Mouse (Mus musculus) forebrain, embryonic 15.5 days (tissue): ENCODE measurements around the gene Fbxl21. TPM values are rescaled to one million over a fixed set of nuclear protein-coding genes. Genes with fewer than 3 reads are reported as not detected.
A peak's percentile ranks its signal among the peaks of the same experiment; 100 is the strongest.

Experiments used
- ATAC-seq: fragments of 200-750 bp; cut with Nextera tagmentation; replicated peaks from 2 replicates; pipeline ENCODE4 v1.8.0; 2017; ENCODE audit warnings: mild to moderate bottlenecking, moderate TSS enrichment, moderate library complexity
- H3K27ac ChIP-seq: fragments of 300-500 bp; sonication (generic); replicated peaks from 2 replicates; pipeline ENCODE4 v1.5.1; 2015; ENCODE audit warnings: mild to moderate bottlenecking, inconsistent platforms
- H3K27me3 ChIP-seq: fragments of 300-500 bp; sonication (generic); 2 replicates; pipeline ENCODE4 v1.6.1; 2015; ENCODE audit warnings: inconsistent platforms
- H3K36me3 ChIP-seq: fragments of 300-500 bp; sonication (generic); 2 replicates; pipeline ENCODE4 v1.6.1; 2015; ENCODE audit warnings: mild to moderate bottlenecking, inconsistent platforms
- H3K4me1 ChIP-seq: fragments of 300-500 bp; sonication (generic); 2 replicates; pipeline ENCODE4 v1.6.1; 2015; ENCODE audit warnings: inconsistent platforms
- H3K4me2 ChIP-seq: fragments of 300-500 bp; sonication (generic); replicated peaks from 2 replicates; pipeline ENCODE4 v1.6.1; 2015; ENCODE audit warnings: mild to moderate bottlenecking, inconsistent platforms
- H3K4me3 ChIP-seq: fragments of 300-500 bp; sonication (generic); 2 replicates; pipeline ENCODE4 v1.5.1; 2015; ENCODE audit warnings: mild to moderate bottlenecking, inconsistent platforms
- H3K9ac ChIP-seq: fragments of 300-500 bp; sonication (generic); replicated peaks from 2 replicates; pipeline ENCODE4 v1.6.1; 2015; ENCODE audit warnings: mild to moderate bottlenecking, inconsistent platforms
- H3K9me3 ChIP-seq: fragments of 300-500 bp; sonication (generic); 2 replicates; pipeline ENCODE4 v1.6.1; 2016; ENCODE audit warnings: inconsistent platforms
- WGBS: fragments of 180-500 bp; shearing (Covaris S2); methylation state at CpG from one replicate; pipeline ENCODE4 v1.1.7; 2015; ENCODE audit warnings: mixed read lengths; 5-methylcytosine and 5-hydroxymethylcytosine counted together
- polyA plus RNA-seq: library from polyadenylated mRNA; unstranded; fragments of >200 nt; fragmentation: Nextera tagmentation; extraction: Ambion mirVana; gene quantifications from 2 replicates; pipeline ENCODE4 v1.2.1, GENCODE M21; 2015

Gene Fbxl21
- polyA plus RNA-seq, 1 experiment from 2014 or later, result 2.9 TPM

GRCm38 (mm10) chr13:56506871-56507496, 15.3 kb upstream of the Fbxl21 start:
- H3K9me3 ChIP-seq, result no peaks in the 10 kb centered on the region
- no peak overlapping the region for H3K27ac ChIP-seq
- H3K4me2 ChIP-seq, result no peak overlapping the region
- no peaks in the 10 kb centered on the region for H3K27me3 ChIP-seq
- no peak overlapping the region for H3K9ac ChIP-seq
- H3K36me3 ChIP-seq, result no peaks in the 10 kb centered on the region
- no peak for ATAC-seq
- no peak overlapping the region for H3K4me3 ChIP-seq
- no peaks in the 10 kb centered on the region for H3K4me1 ChIP-seq
- WGBS, result 69% methylated on average over 6 of the region's 6 CpGs

- H3K9me3 ChIP-seq, result no peaks in the 10 kb centered on the region
- no peak overlapping the region for H3K4me3 ChIP-seq
- no peaks in the 10 kb centered on the region for H3K4me1 ChIP-seq
- no peak overlapping the region for H3K9ac ChIP-seq
- H3K27ac ChIP-seq, result no peak overlapping the region
- no peaks in the 10 kb centered on the region for H3K36me3 ChIP-seq
- H3K27me3 ChIP-seq, result no peaks in the 10 kb centered on the region
- no peak overlapping the region for H3K4me2 ChIP-seq
- ATAC-seq, result no peak
- WGBS, result 85% methylated on average over 2 of the region's 2 CpGs
Measured at GRCm38 (mm10) chr13:56509796-56510195, 12.5 kb upstream of the Fbxl21 start.

- no peaks in the 10 kb centered on the region for H3K9me3 ChIP-seq
Measured at GRCm38 (mm10) chr13:56513595-56513994, 8.7 kb upstream of the Fbxl21 start.

GRCm38 (mm10) chr13:56516311-56516710, 6.0 kb upstream of the Fbxl21 start:
- Histone ChIP-seq H3K4me3 (no peak overlapping the region), H3K4me2 (no peak overlapping the region), H3K27ac (no peak overlapping the region), H3K27me3 (no peaks in the 10 kb centered on the region), H3K9ac (no peak overlapping the region), H3K36me3 (no peaks in the 10 kb centered on the region), H3K4me1 (peaks cover 3% of the 10 kb centered on the region; the same call in 1 of the 2 replicates), H3K9me3 (no peaks in the 10 kb centered on the region)
- 29% methylated on average over 4 of the region's 4 CpGs for WGBS
- no peak for ATAC-seq

More at GRCm38 (mm10) chr13:56513595-56513994, 8.7 kb upstream of the Fbxl21 start:
- Histone ChIP-seq H3K9ac (no peak overlapping the region), H3K27ac (no peak overlapping the region), H3K4me2 (no peak overlapping the region), H3K4me1 (peaks cover 3% of the 10 kb centered on the region; the same call in 1 of the 2 replicates), H3K27me3 (no peaks in the 10 kb centered on the region), H3K36me3 (no peaks in the 10 kb centered on the region), H3K4me3 (no peak overlapping the region)
- no peak for ATAC-seq

- H3K4me2 ChIP-seq, result no peak overlapping the region
- H3K9ac ChIP-seq, result no peak overlapping the region
- H3K4me1 ChIP-seq, result peaks cover 3% of the 10 kb centered on the region; the same call in 1 of the 2 replicates
- no peaks in the 10 kb centered on the region for H3K9me3 ChIP-seq
- 0 out of 2 replicates have a peak overlapping the region, but pooled peaks have one; percentile 25 for H3K27ac ChIP-seq
- ATAC-seq, result no peak
- no peak overlapping the region for H3K4me3 ChIP-seq
- H3K27me3 ChIP-seq, result no peaks in the 10 kb centered on the region
- 6% methylated on average over 7 of the region's 7 CpGs for WGBS
- no peaks in the 10 kb centered on the region for H3K36me3 ChIP-seq
Measured at GRCm38 (mm10) chr13:56516816-56517215, 5.5 kb upstream of the Fbxl21 start.

GRCm38 (mm10) chr13:56522821-56523167, 522 bp downstream of the Fbxl21 start:
- no peaks in the 10 kb centered on the region for H3K4me1 ChIP-seq
- H3K27me3 ChIP-seq, result no peaks in the 10 kb centered on the region
- H3K27ac ChIP-seq, result no peak overlapping the region
- H3K36me3 ChIP-seq, result no peaks in the 10 kb centered on the region
- 4% methylated on average over 8 of the region's 8 CpGs for WGBS
- peak overlapping the region; percentile 55 for H3K9ac ChIP-seq
- H3K4me2 ChIP-seq, result peak overlapping the region; percentile 78
- no peaks in the 10 kb centered on the region for H3K9me3 ChIP-seq
- H3K4me3 ChIP-seq, result peak overlapping the region; percentile 56
- peak; percentile 23 for ATAC-seq

GRCm38 (mm10) chr13:56526871-56527270, 4.6 kb downstream of the Fbxl21 start:
- H3K4me3 ChIP-seq, result no peak overlapping the region
- no peak overlapping the region for H3K9ac ChIP-seq
- 85% methylated on average over 12 of the region's 12 CpGs for WGBS
- H3K9me3 ChIP-seq, result no peaks in the 10 kb centered on the region
- no peaks in the 10 kb centered on the region for H3K27me3 ChIP-seq
- H3K27ac ChIP-seq, result no peak overlapping the region
- no peak overlapping the region for H3K4me2 ChIP-seq
- ATAC-seq, result no peak
- no peaks in the 10 kb centered on the region for H3K4me1 ChIP-seq
- no peaks in the 10 kb centered on the region for H3K36me3 ChIP-seq

- 94% methylated on average over 7 of the region's 7 CpGs for WGBS
- H3K4me1 ChIP-seq, result no peaks in the 10 kb centered on the region
Measured at GRCm38 (mm10) chr13:56527846-56528245, 5.6 kb downstream of the Fbxl21 start.

GRCm38 (mm10) chr13:56528281-56528680, 6.0 kb downstream of the Fbxl21 start:
- H3K9ac ChIP-seq, result no peak overlapping the region
- no peak overlapping the region for H3K4me3 ChIP-seq
- H3K27me3 ChIP-seq, result no peaks in the 10 kb centered on the region
- no peaks in the 10 kb centered on the region for H3K9me3 ChIP-seq
- 90% methylated on average over 11 of the region's 11 CpGs for WGBS
- no peak for ATAC-seq
- no peaks in the 10 kb centered on the region for H3K4me1 ChIP-seq
- H3K27ac ChIP-seq, result no peak overlapping the region
- no peaks in the 10 kb centered on the region for H3K36me3 ChIP-seq
- H3K4me2 ChIP-seq, result no peak overlapping the region

More at GRCm38 (mm10) chr13:56527846-56528245, 5.6 kb downstream of the Fbxl21 start:
- H3K9ac ChIP-seq, result no peak overlapping the region
- H3K27ac ChIP-seq, result no peak overlapping the region
- H3K27me3 ChIP-seq, result no peaks in the 10 kb centered on the region
- H3K4me3 ChIP-seq, result no peak overlapping the region
- no peak for ATAC-seq
- H3K4me2 ChIP-seq, result no peak overlapping the region
- H3K9me3 ChIP-seq, result no peaks in the 10 kb centered on the region
- no peaks in the 10 kb centered on the region for H3K36me3 ChIP-seq

- ATAC-seq, result no peak
- Histone ChIP-seq H3K27me3 (no peaks in the 10 kb centered on the region), H3K36me3 (no peaks in the 10 kb centered on the region), H3K4me3 (no peak overlapping the region), H3K4me2 (no peak overlapping the region), H3K4me1 (no peaks in the 10 kb centered on the region), H3K9me3 (no peaks in the 10 kb centered on the region), H3K9ac (no peak overlapping the region), H3K27ac (no peak overlapping the region)
- 78% methylated on average over 4 of the region's 4 CpGs for WGBS
Measured at GRCm38 (mm10) chr13:56529031-56529430, 6.8 kb downstream of the Fbxl21 start.

- no peak overlapping the region for H3K4me2 ChIP-seq
- ATAC-seq, result no peak
Measured at GRCm38 (mm10) chr13:56529685-56530084, 7.4 kb downstream of the Fbxl21 start.

GRCm38 (mm10) chr13:56534931-56535330, 12.7 kb downstream of the Fbxl21 start:
- H3K9me3 ChIP-seq, result no peaks in the 10 kb centered on the region
- ATAC-seq, result no peak
- no peaks in the 10 kb centered on the region for H3K4me1 ChIP-seq
- H3K9ac ChIP-seq, result no peak overlapping the region
- no peaks in the 10 kb centered on the region for H3K36me3 ChIP-seq
- WGBS, result 89% methylated on average over 5 of the region's 5 CpGs
- no peak overlapping the region for H3K4me3 ChIP-seq
- no peak overlapping the region for H3K4me2 ChIP-seq
- H3K27ac ChIP-seq, result no peak overlapping the region
- no peaks in the 10 kb centered on the region for H3K27me3 ChIP-seq

More at GRCm38 (mm10) chr13:56529685-56530084, 7.4 kb downstream of the Fbxl21 start:
- 63% methylated on average over 8 of the region's 8 CpGs for WGBS
- Histone ChIP-seq H3K36me3 (no peaks in the 10 kb centered on the region), H3K9ac (no peak overlapping the region), H3K4me1 (no peaks in the 10 kb centered on the region), H3K27ac (no peak overlapping the region), H3K9me3 (no peaks in the 10 kb centered on the region), H3K27me3 (no peaks in the 10 kb centered on the region), H3K4me3 (no peak overlapping the region)

- no peak overlapping the region for H3K4me2 ChIP-seq
- no peak overlapping the region for H3K27ac ChIP-seq
- H3K4me3 ChIP-seq, result no peak overlapping the region
- 73% methylated on average over 5 of the region's 5 CpGs for WGBS
- no peak for ATAC-seq
- no peaks in the 10 kb centered on the region for H3K9me3 ChIP-seq
- no peaks in the 10 kb centered on the region for H3K27me3 ChIP-seq
- no peaks in the 10 kb centered on the region for H3K4me1 ChIP-seq
- H3K9ac ChIP-seq, result no peak overlapping the region
- no peaks in the 10 kb centered on the region for H3K36me3 ChIP-seq
Measured at GRCm38 (mm10) chr13:56535570-56535969, 13.3 kb downstream of the Fbxl21 start.
